ENCODE assay signal across 8 mouse cellular contexts in the genomic region with DNA sequence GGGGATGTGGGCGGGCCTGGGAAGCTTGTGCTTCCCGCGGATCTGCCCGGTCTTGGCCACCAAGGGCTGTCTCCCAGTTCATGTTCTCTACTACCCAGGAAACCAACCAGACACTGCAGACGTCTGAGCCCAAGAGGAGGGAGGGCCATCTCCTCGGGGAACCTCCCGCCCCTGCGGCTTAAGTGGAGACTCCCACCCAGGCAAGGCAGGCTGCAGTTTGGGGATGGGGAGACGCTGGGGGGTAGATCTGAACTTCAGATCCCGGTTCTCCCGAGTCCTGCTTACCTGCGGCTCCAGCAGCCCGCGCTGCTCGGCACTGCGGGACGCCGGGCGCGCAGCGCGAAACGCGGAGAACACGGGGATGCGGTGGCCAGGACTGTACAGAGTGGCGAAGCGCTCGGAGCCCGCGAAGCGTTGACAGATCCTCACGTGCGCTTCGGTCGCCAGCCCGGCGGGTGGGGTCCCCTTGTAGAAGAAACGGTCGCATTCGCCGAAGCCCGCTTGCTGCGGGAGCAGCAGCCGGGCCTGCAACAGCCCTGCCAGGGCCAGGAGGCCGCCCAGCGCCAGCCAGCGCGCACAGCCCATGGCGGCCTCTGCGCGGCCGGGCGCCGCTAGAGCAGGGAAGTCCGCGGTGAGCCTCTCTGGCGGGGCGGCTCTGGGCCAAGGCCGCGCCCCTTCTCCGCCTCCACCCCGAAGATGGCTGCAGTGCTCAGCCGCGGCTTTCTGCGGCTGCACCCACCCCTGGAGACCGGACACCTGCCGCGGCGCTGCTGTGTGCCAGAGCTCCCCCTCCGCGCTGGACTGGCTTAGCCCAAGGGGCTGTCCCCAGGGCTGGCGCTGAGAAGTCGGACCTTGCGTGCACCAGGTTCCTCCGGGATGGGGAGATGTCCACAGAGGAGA. TPM values are rescaled to one million over a fixed set of nuclear protein-coding genes. Genes with fewer than 3 reads are reported as not detected.
DNase-seq lines count a peak whose midpoint lies in the region; ATAC-seq and TF ChIP-seq lines count a peak whose summit lies in the region.

No protein-coding gene starts in this region.

- DNase-seq in ES-E14 (ENCODE audit: low read depth, low spot score): peak; percentile 47
- DNase-seq in cerebellum, adult 18-20 months: peak; percentile 84 to 92
- DNase-seq in forebrain, postnatal 0 days: peak; percentile 81
- DNase-seq in heart, postnatal 4 days: peak; percentile 89
- peak; percentile 48 for DNase-seq in layer of hippocampus, adult 9-10 months (ENCODE audit: low spot score)
- peak; percentile 61 to 64 for DNase-seq in thymus, adult 18-20 months

- peaks cover 2% of the 10 kb centered on the region; the same call in 1 of the 2 replicates for H3K36me3 ChIP-seq in ES-E14 (ENCODE audit: control insufficient read depth, insufficient read depth, low read length, poor library complexity, severe bottlenecking)
- H3K36me3 ChIP-seq in forebrain, postnatal 0 days (ENCODE audit: insufficient read depth): no peaks in the 10 kb centered on the region
- H3K36me3 ChIP-seq in lung, embryonic 15.5 days: no peaks in the 10 kb centered on the region

- peak overlapping the region; percentile 75 for H3K9ac ChIP-seq in ES-E14 (ENCODE audit: insufficient read depth, low read depth, low read length, poor library complexity, severe bottlenecking)
- peak overlapping the region; percentile 86 for H3K9ac ChIP-seq in forebrain, postnatal 0 days
- H3K9ac ChIP-seq in lung, embryonic 15.5 days: peak overlapping the region; percentile 71

- ATAC-seq in forebrain, postnatal 0 days: peak; percentile 91
- peak; percentile 95 for ATAC-seq in lung, embryonic 15.5 days (ENCODE audit: borderline replicate concordance, extremely low read depth, low FRiP score, low TSS enrichment)

- in situ Hi-C loops in ES-E14 (cut with MboI; ENCODE audit: low sequenced_read_pairs in 2 of 2, unreplicated experiment in 2 of 2): no loop called here

- H3K9me3 ChIP-seq in ES-E14 (ENCODE audit: control insufficient read depth, insufficient read depth, low read depth, low read length): no peaks in the 10 kb centered on the region
- no peaks in the 10 kb centered on the region for H3K9me3 ChIP-seq in forebrain, postnatal 0 days (ENCODE audit: low read length)
- no peaks in the 10 kb centered on the region for H3K9me3 ChIP-seq in lung, embryonic 15.5 days

- TF ChIP-seq POLR2A in olfactory bulb, adult 2 months (IDR thresholded peaks at IDR 0.05; ENCODE audit: insufficient read depth, low read depth, low read length): peak; percentile 75

- 1% methylated on average over 75 of the region's 76 CpGs for WGBS in forebrain, postnatal 0 days
- under 1% methylated on average over 73 of the region's 76 CpGs for WGBS in lung, embryonic 15.5 days
- WGBS in olfactory bulb, adult 2 months: under 1% methylated on average over 76 of the region's 76 CpGs

- H3K4me3 ChIP-seq in ES-E14 (ENCODE audit: insufficient read depth in 1 of 2, low read depth in 1 of 2, low read length in 2 of 2, poor library complexity in 1 of 2, severe bottlenecking in 1 of 2): peak overlapping the region; percentile 73 to 78
- H3K4me3 ChIP-seq in forebrain, postnatal 0 days (ENCODE audit: low read depth, low read length): peak overlapping the region; percentile 60
- H3K4me3 ChIP-seq in lung, embryonic 15.5 days: peak overlapping the region; percentile 64
- peak overlapping the region; percentile 97 for H3K4me3 ChIP-seq in olfactory bulb, adult 2 months (ENCODE audit: insufficient read depth, low read depth, low read length)

- H3K4me1 ChIP-seq in ES-E14 (ENCODE audit: control insufficient read depth in 2 of 2, insufficient read depth in 2 of 2, low read length in 2 of 2, poor library complexity in 1 of 2): peaks cover 2 to 10% of the 10 kb centered on the region in 2 experiments; a peak in 2 of 4 replicates
- H3K4me1 ChIP-seq in forebrain, postnatal 0 days (ENCODE audit: insufficient read depth): peaks cover 6% of the 10 kb centered on the region
- peaks cover 36% of the 10 kb centered on the region for H3K4me1 ChIP-seq in lung, embryonic 15.5 days
- peaks cover 11% of the 10 kb centered on the region for H3K4me1 ChIP-seq in olfactory bulb, adult 2 months (ENCODE audit: control insufficient read depth, insufficient read depth, low read length)

- no peak overlapping the region for H3K27ac ChIP-seq in ES-E14 (ENCODE audit: insufficient read depth, low read depth, low read length, poor library complexity, severe bottlenecking)
- peak overlapping the region; percentile 85 for H3K27ac ChIP-seq in forebrain, postnatal 0 days (ENCODE audit: low read depth, low read length)
- peak overlapping the region; percentile 82 for H3K27ac ChIP-seq in lung, embryonic 15.5 days
- peak overlapping the region; percentile 84 for H3K27ac ChIP-seq in olfactory bulb, adult 2 months (ENCODE audit: insufficient read depth, low read depth, low read length)

- no peak for TF ChIP-seq CTCF in forebrain, postnatal 0 days (IDR thresholded peaks at IDR 0.05; ENCODE audit: low read depth)
- TF ChIP-seq CTCF in olfactory bulb, adult 2 months (IDR thresholded peaks at IDR 0.05; ENCODE audit: insufficient read depth, low read depth, low read length): no peak

- H3K27me3 ChIP-seq in forebrain, postnatal 0 days (ENCODE audit: insufficient read depth, low read length): no peaks in the 10 kb centered on the region
- no peaks in the 10 kb centered on the region for H3K27me3 ChIP-seq in lung, embryonic 15.5 days

- peak overlapping the region; percentile 91 for H3K4me2 ChIP-seq in forebrain, postnatal 0 days (ENCODE audit: low read depth)
- H3K4me2 ChIP-seq in lung, embryonic 15.5 days: peak overlapping the region; percentile 92

TF ChIP-seq in ES-E14, 5 proteins besides CTCF, POLR2A, EP300 and RAD21:
- no peak for TF ChIP-seq CHD2 (IDR thresholded peaks at IDR 0.05; ENCODE audit: low read depth, low read length)

RNA-seq across cellular contexts. Expression of gene Endod1, which starts 0.7 kb away (rescaled TPM):
- 7.6 and 8.9 TPM in 2 replicates for total RNA-seq in ES-E14 (2012; rRNA removed)
- total RNA-seq in forebrain, postnatal 0 days (2014; rRNA removed): 35.7 and 38.6 TPM in 2 replicates
- 14.8 and 23.6 TPM in 2 replicates for polyA plus RNA-seq in forebrain, postnatal 0 days (2015; fragmentation: Nextera tagmentation; extraction: Ambion mirVana)
- 10 to 100 TPM; 13.3 to 14.6 TPM for total RNA-seq in heart, postnatal 4 days (2021)
- 19.1 and 19.6 TPM in 2 replicates for polyA plus RNA-seq in lung, embryonic 15.5 days (2015; fragmentation: Nextera tagmentation; extraction: Ambion mirVana)
- polyA plus RNA-seq in olfactory bulb, adult 2 months (2012; ENCODE audit: insufficient read depth, insufficient read length, low replicate concordance, missing spikeins): not detected in 2 replicates
